Mouse (Mus musculus) CD4-positive naive resting alpha-beta T cell, adult 57 days (primary cell): ENCODE results near the gene Grin2d. TPM values are rescaled to one million over a fixed set of nuclear protein-coding genes. Genes with fewer than 3 reads are reported as not detected.

ENCODE experiments used
- total RNA-seq: library from RNA; stranded (reverse); gene quantifications from one replicate; pipeline ENCODE4 v1.2.4, GENCODE M21; 2023

Grin2d gene
- 0.41 TPM for total RNA-seq

DNA sequence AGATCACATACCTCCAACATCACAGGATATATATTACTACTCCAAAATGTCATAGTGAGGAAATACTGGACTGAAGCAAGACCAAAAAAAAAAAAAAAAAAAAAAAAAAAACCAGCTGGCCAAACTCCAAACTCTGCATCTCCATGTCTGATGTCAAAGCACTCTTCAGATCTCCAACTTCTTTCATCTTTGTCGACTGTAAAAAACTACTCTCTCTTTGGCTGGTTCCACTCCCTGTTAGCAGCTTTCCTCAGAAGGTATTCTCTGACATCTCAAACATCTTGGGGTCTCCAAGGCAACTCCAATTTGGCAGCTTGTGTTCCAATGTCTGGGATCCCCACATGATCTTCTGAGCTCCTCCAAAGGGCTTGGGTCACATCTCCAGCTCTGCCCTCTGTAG is at the start of gene Grin2d:
Gene Grin2d (minus strand): TSS at position 101 of the 400 bp plus-strand sequence.

GRCm38 (mm10) chr7:45923762-45924428 is 45.7 kb upstream of the Grin2d start, which contains the start of gene Ccdc114:
Gene Ccdc114, plus strand, starts transcription at chr7:45924072.

DNA sequence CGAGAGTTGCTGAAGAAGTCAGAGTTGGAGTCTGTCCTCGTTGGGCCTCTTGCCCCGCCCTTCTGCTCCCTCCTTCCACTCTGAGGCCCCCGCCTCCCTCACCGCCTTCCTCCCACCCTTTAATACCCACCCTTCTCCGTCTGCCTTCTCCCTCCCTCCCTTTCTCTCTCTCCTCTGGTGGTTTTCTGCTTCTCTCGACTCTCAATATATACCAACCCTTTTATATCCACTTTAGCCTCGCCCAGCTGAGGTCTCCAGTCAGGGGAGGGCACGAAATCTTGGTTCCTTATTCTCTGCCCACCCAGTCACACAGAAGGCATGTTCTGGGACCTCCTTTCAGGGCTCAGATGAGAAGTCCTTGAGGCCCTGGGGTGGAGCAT is 43.1 kb upstream of the Grin2d start, which contains the start of gene Emp3:
Gene Emp3 (minus strand): TSS at position 163 of the 380 bp plus-strand sequence.

DNA sequence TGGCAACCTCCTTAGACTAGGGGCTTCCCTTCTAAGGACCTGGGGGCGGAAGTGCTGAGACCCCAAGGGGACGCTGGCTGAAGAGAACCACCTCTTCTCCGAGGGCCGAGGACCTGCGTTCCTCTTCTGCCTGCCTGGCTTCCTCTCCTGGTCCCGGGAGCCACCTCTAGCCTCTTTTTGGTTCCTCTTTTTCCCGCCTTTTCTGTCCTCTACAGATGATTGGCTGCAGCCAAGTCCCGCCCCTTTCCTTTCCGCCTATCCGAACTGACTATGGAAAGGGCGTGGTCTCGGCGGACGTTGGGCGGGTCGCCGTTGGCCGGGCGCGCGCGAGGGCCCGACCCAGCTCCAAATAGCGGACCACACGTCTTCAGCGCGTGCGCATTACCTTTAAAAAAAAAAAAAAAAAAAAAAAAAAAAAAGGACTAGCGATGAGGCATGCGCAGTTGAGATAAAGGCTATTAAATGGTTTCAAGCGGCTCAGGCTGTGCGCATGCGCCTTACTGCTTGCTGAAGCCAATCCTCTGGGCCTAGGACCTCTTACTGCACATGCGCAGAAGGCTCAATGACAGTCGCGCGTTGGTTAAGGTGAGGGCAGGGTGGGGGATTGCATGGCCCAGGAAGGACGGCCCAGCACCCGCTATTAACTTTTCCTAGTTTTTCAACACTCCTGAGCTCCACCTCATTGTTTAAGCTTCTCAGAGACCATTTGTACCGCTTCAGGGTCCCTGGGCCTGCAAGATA is 18.5 kb upstream of the Grin2d start, which contains the start of the genes Syngr4 and Tmem143:
Gene Syngr4 (minus strand): TSS at position 198 of the 741 bp plus-strand sequence.
Gene Tmem143 (plus strand): TSS at position 425 of the 741 bp plus-strand sequence.

GRCm38 (mm10) chr7:45872624-45873023 is 5.6 kb downstream of the Grin2d start, which contains the start of gene Kdelr1:
Gene Kdelr1, plus strand, starts transcription at chr7:45872772.

GRCm38 (mm10) chr7:45830427-45831127 is 47.6 kb downstream of the Grin2d start, which contains the start of gene Grwd1:
Gene Grwd1, minus strand, starts transcription at chr7:45830944.

GRCm38 (mm10) chr7:45824598-45824997 is 53.6 kb downstream of the Grin2d start, which contains the start of gene Kcnj14:
Gene Kcnj14, minus strand, starts transcription at chr7:45824782.

GRCm38 (mm10) chr7:45813787-45814779 is 64.1 kb downstream of the Grin2d start, which contains the start of gene Cyth2:
Gene Cyth2, minus strand, starts transcription at chr7:45814581.

GRCm38 (mm10) chr7:45784524-45785372 is 93.4 kb downstream of the Grin2d start, which contains the start of gene Sult2b1:
Gene Sult2b1, minus strand, starts transcription at chr7:45784669.

DNA sequence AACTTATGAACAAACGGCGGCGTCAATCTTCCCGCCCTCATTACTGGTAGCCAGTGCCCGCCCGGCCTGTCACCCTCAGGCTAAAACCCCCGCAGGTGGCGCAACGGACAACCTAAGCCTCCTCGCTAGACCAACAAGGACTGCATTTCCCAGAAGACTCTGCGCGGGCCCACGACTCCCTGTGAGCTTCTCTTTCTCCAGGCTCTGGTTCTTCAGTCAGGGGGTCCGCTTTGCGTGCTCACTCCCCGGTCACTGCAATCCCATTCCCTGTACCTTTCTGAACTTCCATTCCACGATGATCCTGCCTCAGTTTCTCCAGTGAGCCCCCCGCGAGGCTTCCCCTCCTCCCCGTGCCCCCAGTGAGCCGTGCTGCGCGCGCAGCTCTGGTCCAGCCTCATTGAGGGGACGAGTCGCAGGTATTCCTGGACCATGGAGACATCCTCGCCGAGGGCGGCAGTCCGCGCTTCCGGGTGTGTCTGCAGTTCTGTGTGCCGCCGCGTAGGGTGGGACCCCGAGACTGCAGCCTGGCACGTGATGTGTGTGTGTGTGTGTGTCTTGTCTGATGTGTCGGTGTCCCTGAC is 94.6 kb downstream of the Grin2d start, which contains the start of gene Lmtk3:
Gene Lmtk3 (plus strand): TSS at position 228 of the 581 bp plus-strand sequence.

Other genes starting within 250 kb of the Grin2d start
- not detected for gene Mamstr, start 238.4 kb downstream of the Grin2d start, total RNA-seq
- gene Fut2, start 212.0 kb downstream of the Grin2d start, total RNA-seq, result not detected
- gene Ntn5, start 194.4 kb downstream of the Grin2d start, total RNA-seq, result 0.38 TPM
- not detected for gene Sec1, start 184.0 kb downstream of the Grin2d start, total RNA-seq
- gene Car11, start 178.5 kb downstream of the Grin2d start, total RNA-seq, result 12.3 TPM
- gene Dbp, start 173.3 kb downstream of the Grin2d start, total RNA-seq, result 41.2 TPM
- 2,817 TPM for gene Rpl18, start 162.9 kb downstream of the Grin2d start, total RNA-seq
- gene Sphk2, start 160.4 kb downstream of the Grin2d start, total RNA-seq, result 31.0 TPM
- gene Fam83e, start 157.2 kb downstream of the Grin2d start, total RNA-seq, result 2.5 TPM
- gene Spaca4, start 152.6 kb downstream of the Grin2d start, total RNA-seq, result not detected
- 0.89 TPM for gene Lmtk3, start 94.6 kb downstream of the Grin2d start, total RNA-seq
- 1.9 TPM for gene Sult2b1, start 93.7 kb downstream of the Grin2d start, total RNA-seq
- gene Cyth2, start 63.8 kb downstream of the Grin2d start, total RNA-seq, result 127 TPM
- 1.8 TPM for gene Kcnj14, start 53.6 kb downstream of the Grin2d start, total RNA-seq
- 31.7 TPM for gene Grwd1, start 47.4 kb downstream of the Grin2d start, total RNA-seq
- gene Kdelr1, start 5.6 kb downstream of the Grin2d start, total RNA-seq, result 60.7 TPM
- not detected for gene Syngr4, start 18.3 kb upstream of the Grin2d start, total RNA-seq
- 9.2 TPM for gene Tmem143, start 18.6 kb upstream of the Grin2d start, total RNA-seq
- gene Emp3, start 43.0 kb upstream of the Grin2d start, total RNA-seq, result 306 TPM
- 2.9 TPM for gene Ccdc114, start 45.7 kb upstream of the Grin2d start, total RNA-seq
- gene Abcc6, start 151.9 kb upstream of the Grin2d start, total RNA-seq, result not detected
- gene Nomo1, start 155.3 kb upstream of the Grin2d start, total RNA-seq, result 38.3 TPM
- not detected for gene Kcnj11, start 222.4 kb upstream of the Grin2d start, total RNA-seq